Mouse (Mus musculus) embryonic facial prominence, embryonic 11.5 days (tissue): ENCODE data around the gene Sh2d4b. TPM values are rescaled to one million over a fixed set of nuclear protein-coding genes. Genes with fewer than 3 reads are reported as not detected.

ENCODE experiments used
- ATAC-seq: fragments of 200-750 bp; cut with Nextera tagmentation; replicated peaks from 2 replicates; pipeline ENCODE4 v1.8.0; 2017; ENCODE audit warnings: low read depth; ENCODE audit not compliant: insufficient number of reproducible peaks, low FRiP score, low TSS enrichment
- DNase-seq: peaks from one replicate; pipeline ENCODE4 v3.0.0-alpha.2; 2015; ENCODE audit warnings: low spot score
- H3K27ac ChIP-seq: fragments of 300-500 bp; sonication (generic); replicated peaks from 2 replicates; pipeline ENCODE4 v1.5.1; 2014; ENCODE audit warnings: mild to moderate bottlenecking, low read depth, low read length, control low read depth
- H3K27me3 ChIP-seq: fragments of 300-500 bp; sonication (generic); 2 replicates; pipeline ENCODE4 v1.6.1; 2014; ENCODE audit warnings: mild to moderate bottlenecking, low read length, moderate library complexity, mixed read lengths; ENCODE audit not compliant: control insufficient read depth, insufficient read depth
- H3K36me3 ChIP-seq: fragments of 300-500 bp; sonication (generic); replicated peaks from 2 replicates; pipeline ENCODE4 v1.6.1; 2014; ENCODE audit warnings: low read depth, mild to moderate bottlenecking, low read length, moderate library complexity, mixed read lengths; ENCODE audit not compliant: control insufficient read depth, insufficient read depth
- H3K4me1 ChIP-seq: fragments of 300-500 bp; sonication (generic); 2 replicates; pipeline ENCODE4 v1.6.1; 2014; ENCODE audit warnings: low read length, mixed read lengths; ENCODE audit not compliant: control insufficient read depth, insufficient read depth
- H3K4me2 ChIP-seq: fragments of 300-500 bp; sonication (generic); 2 replicates; pipeline ENCODE4 v1.6.1; 2014; ENCODE audit warnings: low read depth, mild to moderate bottlenecking, control low read depth, low read length, moderate library complexity
- H3K4me3 ChIP-seq: fragments of 300-500 bp; sonication (generic); 2 replicates; pipeline ENCODE4 v1.5.1; 2014; ENCODE audit warnings: low read depth, low read length, control low read depth
- H3K9ac ChIP-seq: fragments of 300-500 bp; sonication (generic); replicated peaks from 2 replicates; pipeline ENCODE4 v1.6.1; 2014; ENCODE audit warnings: mild to moderate bottlenecking, control low read depth, low read length
- H3K9me3 ChIP-seq: fragments of 300-500 bp; sonication (generic); replicated peaks from 2 replicates; pipeline ENCODE4 v1.6.1; 2016; ENCODE audit warnings: mild to moderate bottlenecking, low read length, inconsistent platforms, mixed read lengths; ENCODE audit not compliant: control insufficient read depth
- WGBS: fragments of 180-500 bp; shearing (Covaris S2); extraction: QIAGEN DNeasy Blood & Tissue Kit; methylation state at CpG from one replicate; pipeline ENCODE4 v1.1.7; 2014; 5-methylcytosine and 5-hydroxymethylcytosine counted together
- polyA plus RNA-seq: library from polyadenylated mRNA; unstranded; fragments of >200 nt; fragmentation: Nextera tagmentation; extraction: Ambion mirVana; gene quantifications from 2 replicates; pipeline ENCODE4 v1.2.1, GENCODE M21; 2014

Sh2d4b gene
- polyA plus RNA-seq, 1 experiment from 2014 or later = 0.66 TPM

DNA sequence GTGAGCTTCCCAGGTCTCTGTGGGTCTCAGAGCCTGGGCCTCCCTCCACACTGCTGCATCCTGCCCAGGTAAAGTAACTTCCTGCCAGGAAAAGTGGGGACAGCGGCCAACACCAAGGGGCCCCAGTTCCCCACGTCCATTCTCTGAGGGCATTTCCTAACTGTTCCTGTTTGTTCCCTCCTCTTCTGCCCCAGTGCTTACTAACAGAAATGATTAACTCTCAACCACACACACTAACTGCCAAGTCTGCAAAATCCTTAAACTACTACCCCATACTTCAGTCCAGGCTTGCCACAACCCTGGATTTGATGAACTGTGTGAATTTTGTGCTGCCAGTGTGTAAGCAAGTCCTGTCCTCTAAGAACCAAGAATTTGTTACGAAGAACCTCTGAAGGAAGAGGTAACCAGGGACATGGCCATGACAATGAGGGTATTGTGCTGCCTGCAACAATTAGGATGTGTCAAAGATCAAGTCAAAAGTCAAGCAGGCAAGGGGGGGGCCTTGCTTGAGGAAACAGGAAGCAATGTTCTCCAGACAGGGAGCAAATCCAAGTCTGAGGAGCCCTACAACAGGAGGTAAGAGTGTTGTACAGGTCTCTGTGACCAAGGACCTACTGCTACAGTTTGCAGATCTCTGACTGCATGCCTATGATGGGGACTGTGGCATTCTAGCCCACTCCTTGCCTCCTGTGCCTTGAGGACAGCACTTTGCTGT is 38.2 kb upstream of the Sh2d4b start:
- ATAC-seq = no peak
- H3K4me2 ChIP-seq = no peak overlapping the region
- H3K27ac ChIP-seq = no peak overlapping the region
- H3K4me3 ChIP-seq = no peak overlapping the region
- no peak for DNase-seq
- H3K9me3 ChIP-seq = no peaks in the 10 kb centered on the region
- H3K4me1 ChIP-seq = no peaks in the 10 kb centered on the region
- H3K9ac ChIP-seq = no peak overlapping the region
- H3K27me3 ChIP-seq = no peaks in the 10 kb centered on the region
- 37% methylated on average over 3 of the region's 3 CpGs for whole genome bisulfite sequencing
- no peaks in the 10 kb centered on the region for H3K36me3 ChIP-seq

DNA sequence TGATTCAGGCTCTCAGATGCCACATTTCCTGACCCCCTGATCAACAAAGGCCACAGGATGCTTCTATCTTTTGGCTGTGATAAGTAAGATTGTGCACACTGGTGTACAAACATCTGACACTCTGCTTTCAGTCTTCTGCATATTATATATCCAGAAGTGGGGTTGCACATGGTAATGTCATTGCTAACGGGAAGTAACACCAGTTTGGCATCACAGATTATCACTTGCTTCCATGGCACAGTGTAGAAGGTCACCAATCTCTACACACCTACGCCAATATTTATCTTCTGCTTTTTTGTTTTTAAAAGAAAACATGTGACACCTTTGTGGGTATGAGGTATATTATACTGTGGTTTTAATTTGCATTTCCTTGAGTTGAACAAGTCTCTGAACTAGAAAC is 36.9 kb upstream of the Sh2d4b start:
- Histone ChIP-seq H3K4me1 (no peaks in the 10 kb centered on the region), H3K27me3 (no peaks in the 10 kb centered on the region), H3K4me2 (no peak overlapping the region), H3K27ac (no peak overlapping the region), H3K4me3 (no peak overlapping the region), H3K9ac (no peak overlapping the region), H3K36me3 (no peaks in the 10 kb centered on the region), H3K9me3 (no peaks in the 10 kb centered on the region)
- WGBS = 92% methylated on average over 2 of the region's 2 CpGs
- no peak for DNase-seq
- no peak for ATAC-seq

DNA sequence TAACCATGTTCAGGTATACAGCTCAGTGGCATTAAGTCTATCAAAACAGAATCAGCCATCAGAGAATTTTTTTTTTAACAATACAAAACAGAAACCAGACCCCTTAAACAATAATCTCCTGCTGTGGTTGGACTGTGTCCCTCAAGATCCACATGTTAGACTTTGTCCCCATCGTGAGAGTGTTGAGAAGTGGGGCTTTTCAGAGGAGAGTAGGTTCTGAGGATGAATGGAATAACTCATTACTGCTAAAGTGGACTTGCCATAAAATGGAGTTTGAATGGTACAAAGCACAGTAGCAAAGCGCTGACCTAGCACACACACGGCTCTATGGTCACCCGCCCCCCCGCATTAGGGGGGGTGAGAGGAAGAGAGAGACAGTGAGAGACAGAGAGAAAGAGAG is 35.8 kb upstream of the Sh2d4b start:
- no peak overlapping the region for H3K27ac ChIP-seq
- H3K9me3 ChIP-seq = no peaks in the 10 kb centered on the region
- H3K4me1 ChIP-seq = no peaks in the 10 kb centered on the region
- H3K36me3 ChIP-seq = no peaks in the 10 kb centered on the region
- DNase-seq (no peak), ATAC-seq (no peak)
- H3K4me2 ChIP-seq = no peak overlapping the region
- H3K27me3 ChIP-seq = no peaks in the 10 kb centered on the region
- WGBS = 71% methylated on average over 5 of the region's 5 CpGs
- no peak overlapping the region for H3K4me3 ChIP-seq
- H3K9ac ChIP-seq = no peak overlapping the region

GRCm38 (mm10) chr14:40927041-40927440 is 34.0 kb upstream of the Sh2d4b start:
- ATAC-seq = no peak; the same call in 1 of the 2 replicates
- 79% methylated on average over 2 of the region's 2 CpGs for WGBS
- H3K36me3 ChIP-seq = no peaks in the 10 kb centered on the region; the same call in 1 of the 2 replicates
- no peaks in the 10 kb centered on the region for H3K9me3 ChIP-seq
- no peaks in the 10 kb centered on the region for H3K4me1 ChIP-seq
- H3K4me2 ChIP-seq = no peak overlapping the region
- H3K9ac ChIP-seq = no peak overlapping the region
- H3K27me3 ChIP-seq = no peaks in the 10 kb centered on the region
- no peak for DNase-seq
- no peak overlapping the region for H3K27ac ChIP-seq
- H3K4me3 ChIP-seq = no peak overlapping the region

DNA sequence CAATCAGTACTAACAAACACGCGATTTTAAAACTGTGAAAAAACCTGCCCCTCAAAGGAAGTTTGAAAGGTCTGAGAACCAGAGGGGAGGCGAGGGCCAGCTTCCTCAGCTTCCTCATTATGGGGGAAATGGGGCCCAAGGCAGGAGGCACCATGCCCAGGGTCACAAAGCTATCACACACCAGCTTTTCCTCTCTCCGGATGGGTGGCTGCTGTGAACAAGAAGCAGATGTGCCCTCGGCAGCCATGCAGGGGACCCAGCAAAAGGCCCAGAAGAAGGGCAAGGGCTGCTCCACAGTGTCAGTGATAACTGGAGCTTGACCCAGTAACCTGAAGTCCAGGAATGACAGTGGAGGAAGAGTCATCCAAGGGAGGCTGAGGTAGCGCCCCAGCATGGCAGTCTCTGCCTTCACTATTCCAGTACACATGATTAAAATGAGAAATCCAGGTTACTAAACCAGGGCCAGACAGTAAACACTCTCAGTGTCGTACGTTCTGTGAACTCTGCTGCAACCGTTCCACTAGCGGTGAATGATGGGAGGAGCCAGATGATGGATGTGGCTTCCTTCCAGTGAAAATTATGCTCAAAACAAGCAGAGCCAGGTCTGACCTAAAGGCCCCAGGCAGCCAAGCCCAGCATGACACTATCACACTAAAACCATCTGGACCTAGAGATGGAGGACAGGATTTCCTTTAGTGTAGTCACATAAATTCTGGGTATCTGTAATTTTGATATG is 31.5 kb upstream of the Sh2d4b start:
- Histone ChIP-seq H3K9me3 (no peaks in the 10 kb centered on the region), H3K9ac (no peak overlapping the region), H3K4me2 (no peak overlapping the region), H3K36me3 (no peaks in the 10 kb centered on the region; the same call in 1 of the 2 replicates), H3K4me3 (no peak overlapping the region), H3K4me1 (no peaks in the 10 kb centered on the region), H3K27ac (no peak overlapping the region), H3K27me3 (no peaks in the 10 kb centered on the region)
- no peak for ATAC-seq
- DNase-seq = peak; percentile 28
- WGBS = 42% methylated on average over 10 of the region's 10 CpGs

- Histone ChIP-seq H3K4me3 (no peak overlapping the region), H3K27ac (no peak overlapping the region), H3K9me3 (no peaks in the 10 kb centered on the region), H3K9ac (no peak overlapping the region), H3K36me3 (no peaks in the 10 kb centered on the region; the same call in 1 of the 2 replicates), H3K27me3 (no peaks in the 10 kb centered on the region), H3K4me1 (no peaks in the 10 kb centered on the region), H3K4me2 (no peak overlapping the region)
- WGBS = 89% methylated on average over 1 of the region's 1 CpGs
- DNase-seq (no peak), ATAC-seq (no peak)
Observed at GRCm38 (mm10) chr14:40921241-40921640, 28.2 kb upstream of the Sh2d4b start.

DNA sequence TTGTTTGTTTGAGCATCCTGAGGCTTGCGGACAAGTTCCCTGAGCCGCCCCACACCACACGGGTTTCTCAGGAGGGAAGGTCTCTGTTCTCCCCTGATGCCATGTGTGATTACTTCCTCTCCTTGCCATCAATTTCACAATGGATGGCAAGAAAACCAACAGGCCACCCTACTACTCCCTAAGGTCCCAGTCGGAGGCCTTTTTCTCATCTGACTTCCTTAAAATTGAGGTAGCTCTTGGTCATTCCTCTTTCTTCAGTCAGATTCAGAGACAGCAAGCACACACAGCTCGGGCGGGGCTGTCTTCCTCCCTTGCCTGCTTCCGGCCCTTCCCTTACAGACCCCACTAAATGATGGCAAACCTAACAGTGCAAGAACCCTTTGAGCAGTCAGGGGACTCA is 26.5 kb upstream of the Sh2d4b start:
- ATAC-seq (no peak), DNase-seq (no peak)
- Histone ChIP-seq H3K36me3 (no peaks in the 10 kb centered on the region; the same call in 1 of the 2 replicates), H3K4me2 (no peak overlapping the region), H3K27me3 (no peaks in the 10 kb centered on the region), H3K9me3 (no peaks in the 10 kb centered on the region), H3K9ac (no peak overlapping the region), H3K4me3 (no peak overlapping the region), H3K4me1 (no peaks in the 10 kb centered on the region), H3K27ac (no peak overlapping the region)
- WGBS = 88% methylated on average over 7 of the region's 7 CpGs

GRCm38 (mm10) chr14:40918477-40918876 is 25.4 kb upstream of the Sh2d4b start:
- Histone ChIP-seq H3K27me3 (no peaks in the 10 kb centered on the region), H3K4me3 (no peak overlapping the region), H3K4me1 (no peaks in the 10 kb centered on the region), H3K36me3 (no peaks in the 10 kb centered on the region; the same call in none of the 2 replicates), H3K4me2 (no peak overlapping the region), H3K9me3 (no peaks in the 10 kb centered on the region), H3K27ac (no peak overlapping the region; the same call in 1 of the 2 replicates), H3K9ac (no peak overlapping the region)
- 82% methylated on average over 5 of the region's 7 CpGs for whole genome bisulfite sequencing
- no peak for ATAC-seq
- no peak for DNase-seq
